Mouse (Mus musculus): ENCODE results near the gene Ier2.
A peak's percentile ranks its signal among the peaks of the same experiment; 100 is the strongest.

Gene Ier2

GRCm38 (mm10) chr8:84662581-84663065 lies at the start of gene Ier2:
TSS of gene Ier2 (minus strand) at chr8:84662852.
- DNase-seq (ENCODE audit: low spot score), result peak; percentile 92

GRCm38 (mm10) chr8:84711933-84712758 lies 49.5 kb upstream of the Ier2 start:
- DNase-seq (ENCODE audit: low spot score), result peak; percentile 70

- DNase-seq (ENCODE audit: low spot score), result no peak
Observed at GRCm38 (mm10) chr8:84711312-84711711, 48.7 kb upstream of the Ier2 start.

- no peak for DNase-seq (ENCODE audit: low spot score)
Observed at GRCm38 (mm10) chr8:84709931-84710330, 47.3 kb upstream of the Ier2 start.

GRCm38 (mm10) chr8:84708774-84709475 lies 46.3 kb upstream of the Ier2 start:
- DNase-seq (ENCODE audit: low spot score), result peak; percentile 84

GRCm38 (mm10) chr8:84708071-84708541 lies 45.5 kb upstream of the Ier2 start:
- DNase-seq (ENCODE audit: low spot score), result no peak

- DNase-seq (ENCODE audit: low spot score), result peak; percentile 56
Observed at GRCm38 (mm10) chr8:84707267-84707883, 44.7 kb upstream of the Ier2 start.

GRCm38 (mm10) chr8:84706610-84707266 lies 44.1 kb upstream of the Ier2 start:
- peak; percentile 62 for DNase-seq (ENCODE audit: low spot score)

GRCm38 (mm10) chr8:84705960-84706359 lies 43.3 kb upstream of the Ier2 start:
- DNase-seq (ENCODE audit: low spot score), result no peak

- peak; percentile 43 for DNase-seq (ENCODE audit: low spot score)
Observed at GRCm38 (mm10) chr8:84704867-84705831, 42.5 kb upstream of the Ier2 start.

GRCm38 (mm10) chr8:84704356-84704755 lies 41.7 kb upstream of the Ier2 start:
- DNase-seq (ENCODE audit: low spot score), result peak; percentile 83

- DNase-seq (ENCODE audit: low spot score), result no peak
Observed at GRCm38 (mm10) chr8:84703466-84704249, 41.0 kb upstream of the Ier2 start.

- DNase-seq (ENCODE audit: low spot score), result no peak
Observed at GRCm38 (mm10) chr8:84702963-84703465, 40.4 kb upstream of the Ier2 start.

GRCm38 (mm10) chr8:84702561-84702960 lies 39.9 kb upstream of the Ier2 start:
- no peak for DNase-seq (ENCODE audit: low spot score)

GRCm38 (mm10) chr8:84700941-84701911 lies 38.6 kb upstream of the Ier2 start, which contains the start of gene Lyl1:
TSS of gene Lyl1 (plus strand) at chr8:84701457.
- peak; percentile 46 for DNase-seq (ENCODE audit: low spot score)

GRCm38 (mm10) chr8:84700526-84700925 lies 37.9 kb upstream of the Ier2 start:
- DNase-seq (ENCODE audit: low spot score), result no peak

- peak; percentile 61 for DNase-seq (ENCODE audit: low spot score)
Observed at GRCm38 (mm10) chr8:84699861-84700322, 37.2 kb upstream of the Ier2 start.

- peak; percentile 56 for DNase-seq (ENCODE audit: low spot score)
Observed at GRCm38 (mm10) chr8:84698929-84699401, 36.3 kb upstream of the Ier2 start.

Data from ovary, postnatal 36 days (tissue).